Mouse (Mus musculus): Measurements from ENCODE around the gene Cpsf4l. TPM values are rescaled to one million over a fixed set of nuclear protein-coding genes. Genes with fewer than 3 reads are reported as not detected.

Cpsf4l gene
- 0.15 and 0.31 TPM in 2 replicates for polyA plus RNA-seq (2016; fragmentation: Nextera tagmentation; extraction: Ambion mirVana)

DNA sequence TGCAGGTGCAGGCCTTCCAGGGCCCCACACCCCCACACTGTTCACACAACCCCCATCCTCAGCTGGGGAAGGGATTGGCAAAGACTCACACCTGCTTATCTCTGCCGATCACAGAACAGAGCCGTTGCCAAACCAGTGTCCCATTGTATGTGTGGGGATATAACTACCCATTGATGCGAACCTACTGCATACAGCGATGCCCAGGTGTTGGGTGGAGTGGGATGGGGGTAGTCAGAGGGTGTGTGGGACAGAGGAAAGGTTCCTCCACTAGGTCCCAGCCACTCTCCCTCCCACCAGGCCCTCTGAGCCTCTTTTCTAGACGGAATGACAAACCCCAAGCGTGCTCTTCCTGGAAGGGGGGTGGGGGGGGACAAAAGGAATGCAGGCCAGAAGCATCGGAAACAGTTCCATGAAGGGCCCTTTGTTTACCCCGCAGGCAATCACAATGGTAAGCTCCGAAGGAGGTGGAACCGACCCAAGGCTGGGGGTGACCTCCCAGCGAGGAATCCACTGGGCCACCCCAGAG is at the start of gene Cpsf4l:
Cpsf4l (minus strand) TSS at position 287 of the 526 bp plus-strand sequence.
- Histone ChIP-seq H3K27ac (peak within 1 kb of the TSS; percentile 60), H3K9ac (peak within 1 kb of the TSS; percentile 3), H3K9me3 (replicated peaks) (no peaks in the 10 kb centered on the region), H3K27me3 (peaks cover 19% of the 10 kb centered on the region), H3K36me3 (peaks cover 7% of the 10 kb centered on the region; the same call in 1 of the 2 replicates), H3K4me2 (replicated peaks) (peak within 1 kb of the TSS; percentile 25), H3K4me1 (peaks cover 27% of the 10 kb centered on the region), H3K4me3 (no peak within 1 kb of the TSS)
- ATAC-seq (ENCODE audit: low FRiP score): peak; percentile 64
- 4% methylated on average over 11 of the region's 11 CpGs for WGBS

DNA sequence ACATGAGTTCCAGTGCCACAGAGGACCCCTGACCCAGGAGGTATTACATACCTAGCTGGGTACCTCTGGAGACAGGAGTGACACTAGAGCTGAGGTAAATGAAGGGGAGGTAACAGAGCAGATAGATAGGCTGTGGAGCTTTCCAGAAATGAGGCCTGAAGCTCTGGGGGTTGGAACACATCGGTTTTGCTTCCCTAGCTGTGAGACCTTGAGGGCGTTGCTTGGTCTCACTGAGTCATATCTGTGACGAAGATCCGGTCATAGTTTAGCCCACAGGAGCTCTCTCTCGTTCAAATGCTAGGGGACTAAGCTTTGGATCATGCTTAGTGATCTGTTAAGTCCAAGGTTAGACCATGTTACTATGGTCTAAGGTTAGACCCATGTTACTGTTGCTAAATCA is 49.0 kb upstream of the Cpsf4l start:
- Histone ChIP-seq H3K4me1 (peaks cover 17% of the 10 kb centered on the region), H3K4me3 (no peak overlapping the region), H3K9ac (no peak overlapping the region), H3K4me2 (replicated peaks) (no peak overlapping the region), H3K27me3 (no peaks in the 10 kb centered on the region), H3K27ac (no peak overlapping the region), H3K9me3 (replicated peaks) (no peaks in the 10 kb centered on the region), H3K36me3 (no peaks in the 10 kb centered on the region)
- 93% methylated on average over 5 of the region's 5 CpGs for WGBS
- ATAC-seq (ENCODE audit: low FRiP score): no peak

DNA sequence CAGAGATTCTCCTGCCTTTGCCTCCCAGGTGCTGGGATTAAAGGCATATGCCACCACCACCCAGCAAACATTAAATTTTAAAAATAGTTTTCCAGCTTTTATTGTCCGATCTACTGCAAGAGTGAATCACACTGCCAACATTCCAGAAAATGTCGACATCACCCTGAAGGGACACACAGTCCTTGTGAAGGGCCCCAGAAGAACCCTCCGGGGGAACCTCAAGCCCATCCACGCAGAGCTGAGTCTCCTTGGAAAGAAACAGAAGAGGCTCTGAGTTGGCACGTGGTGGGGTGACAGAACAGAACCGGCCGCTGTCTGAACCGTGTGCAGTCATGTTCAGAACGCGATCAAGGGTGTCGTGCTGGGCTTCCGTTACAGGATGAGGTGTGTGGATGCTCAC is 46.8 kb upstream of the Cpsf4l start:
- Histone ChIP-seq H3K27ac (no peak overlapping the region), H3K36me3 (no peaks in the 10 kb centered on the region), H3K27me3 (no peaks in the 10 kb centered on the region), H3K9ac (no peak overlapping the region), H3K4me1 (peaks cover 17% of the 10 kb centered on the region), H3K4me2 (replicated peaks) (no peak overlapping the region), H3K4me3 (no peak overlapping the region), H3K9me3 (replicated peaks) (no peaks in the 10 kb centered on the region)
- WGBS: 94% methylated on average over 12 of the region's 12 CpGs
- ATAC-seq (ENCODE audit: low FRiP score): no peak

DNA sequence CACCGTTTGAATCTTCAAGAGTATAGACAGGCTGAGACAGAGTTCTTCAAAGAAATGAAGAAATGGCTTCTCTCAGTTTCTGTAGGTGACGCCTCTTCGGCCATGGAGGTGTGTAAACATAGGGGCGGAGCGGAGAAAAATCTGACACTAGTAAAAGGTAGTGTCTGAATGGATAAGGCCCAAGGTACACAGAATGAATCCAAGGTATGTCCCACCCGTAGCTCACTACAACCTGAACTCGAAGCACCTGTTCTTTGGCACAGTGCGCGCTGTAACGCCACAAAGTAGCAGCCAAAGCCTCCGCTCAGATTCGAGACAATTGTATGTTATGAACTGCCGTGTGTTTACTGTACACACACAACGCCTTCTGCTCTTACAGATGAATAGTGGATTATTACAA is 46.1 kb upstream of the Cpsf4l start:
- no peak for ATAC-seq (ENCODE audit: low FRiP score)
- H3K9ac ChIP-seq: no peak overlapping the region
- no peak overlapping the region for H3K4me3 ChIP-seq
- H3K4me1 ChIP-seq: peaks cover 17% of the 10 kb centered on the region
- no peak overlapping the region for H3K4me2 ChIP-seq (replicated peaks)
- H3K36me3 ChIP-seq: no peaks in the 10 kb centered on the region
- H3K9me3 ChIP-seq (replicated peaks): no peaks in the 10 kb centered on the region
- no peaks in the 10 kb centered on the region for H3K27me3 ChIP-seq
- WGBS: 93% methylated on average over 14 of the region's 14 CpGs
- H3K27ac ChIP-seq: no peak overlapping the region

DNA sequence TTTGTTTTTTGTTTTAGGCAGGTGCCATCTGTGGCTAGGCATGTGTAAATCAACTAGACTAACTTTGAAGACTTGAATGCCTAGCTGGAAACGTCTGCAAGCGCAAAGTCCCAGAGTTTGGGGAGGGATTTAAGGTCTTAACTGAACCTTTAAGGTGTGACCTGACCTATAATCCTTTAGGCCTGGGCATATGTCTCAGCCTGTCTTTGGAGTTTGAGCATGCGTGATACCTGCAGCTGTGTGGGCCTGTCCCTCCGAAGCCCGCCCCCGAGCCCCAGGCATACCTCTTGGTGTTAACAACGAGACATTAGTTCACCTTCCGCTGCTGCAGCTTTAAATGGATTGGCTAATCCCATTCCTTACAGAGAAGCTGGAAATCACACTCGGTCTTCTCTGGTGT is 45.0 kb upstream of the Cpsf4l start:
- Histone ChIP-seq H3K27me3 (no peaks in the 10 kb centered on the region), H3K9me3 (replicated peaks) (no peaks in the 10 kb centered on the region), H3K4me2 (replicated peaks) (no peak overlapping the region), H3K4me3 (no peak overlapping the region), H3K4me1 (peaks cover 24% of the 10 kb centered on the region), H3K27ac (no peak overlapping the region), H3K36me3 (no peaks in the 10 kb centered on the region), H3K9ac (no peak overlapping the region)
- ATAC-seq (ENCODE audit: low FRiP score): no peak
- WGBS: 50% methylated on average over 9 of the region's 9 CpGs

DNA sequence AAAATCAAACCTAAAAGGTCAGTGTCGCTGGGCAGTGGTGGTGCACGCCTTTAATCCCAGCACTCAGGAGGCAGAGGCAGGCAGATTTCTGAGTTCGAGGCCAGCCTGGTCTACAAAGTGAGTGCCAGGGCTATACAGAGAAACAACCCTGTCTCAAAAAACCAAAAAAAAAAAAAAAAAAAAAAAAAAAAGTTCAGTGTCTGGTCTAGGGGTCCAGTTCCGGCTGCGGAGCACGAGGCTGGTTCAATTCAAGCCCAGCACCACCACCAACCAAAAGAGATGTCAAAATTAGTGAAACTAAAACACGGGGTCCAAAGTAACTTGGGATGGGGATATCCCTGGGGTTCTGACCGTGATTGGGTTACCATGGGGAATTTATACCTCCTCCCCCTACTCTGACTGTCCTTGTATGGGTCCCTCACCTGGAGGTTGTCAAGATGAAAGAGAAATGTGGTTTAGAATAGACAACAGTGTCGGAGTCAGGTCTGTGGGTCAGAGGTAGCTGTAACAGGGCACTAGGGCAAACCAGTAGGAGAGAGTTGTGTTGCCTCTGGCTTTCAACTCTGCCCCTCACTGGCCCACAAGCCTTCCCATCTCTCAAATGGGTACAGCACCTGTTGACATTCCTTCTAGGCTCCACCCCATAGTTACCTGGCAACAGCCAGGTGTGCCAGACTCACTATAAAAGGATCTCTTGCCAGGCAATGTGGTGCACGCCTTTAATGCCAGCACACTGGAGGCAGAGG is 43.0 kb upstream of the Cpsf4l start:
- H3K27me3 ChIP-seq: no peaks in the 10 kb centered on the region
- no peaks in the 10 kb centered on the region for H3K9me3 ChIP-seq (replicated peaks)
- peaks cover 7% of the 10 kb centered on the region; the same call in 1 of the 2 replicates for H3K36me3 ChIP-seq
- H3K4me3 ChIP-seq: no peak overlapping the region
- no peak for ATAC-seq (ENCODE audit: low FRiP score)
- peak overlapping the region; percentile 95; the same call in 1 of the 2 replicates for H3K27ac ChIP-seq
- H3K9ac ChIP-seq: no peak overlapping the region
- 92% methylated on average over 10 of the region's 10 CpGs for WGBS
- H3K4me2 ChIP-seq (replicated peaks): no peak overlapping the region
- peaks cover 44% of the 10 kb centered on the region for H3K4me1 ChIP-seq

DNA sequence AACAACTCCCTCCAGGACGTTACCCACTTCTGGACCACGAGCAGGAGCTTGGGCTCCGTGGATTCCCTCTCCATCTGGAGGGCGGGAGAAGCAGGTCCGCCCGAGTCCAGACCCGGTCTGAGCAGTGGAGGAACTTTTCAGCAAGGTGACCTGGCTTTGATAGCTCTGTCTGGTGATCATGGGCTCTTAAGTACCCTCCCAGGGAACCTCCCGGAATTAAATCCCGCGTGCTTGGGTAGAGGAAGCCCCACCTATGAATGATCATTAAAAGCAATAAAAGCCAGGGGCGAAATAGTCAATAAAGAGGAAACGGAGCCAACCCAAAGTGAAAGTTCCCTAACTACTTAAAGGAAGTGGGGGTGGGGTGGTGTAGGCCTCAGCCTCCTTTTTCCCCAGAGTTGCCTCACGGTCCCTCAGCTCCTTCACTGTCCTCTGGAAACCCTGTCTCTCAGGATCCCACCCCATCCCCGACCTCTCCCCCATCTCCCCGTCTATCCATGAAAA is 42.4 kb upstream of the Cpsf4l start:
- Histone ChIP-seq H3K4me2 (replicated peaks) (peak overlapping the region; percentile 78), H3K36me3 (peaks cover 7% of the 10 kb centered on the region; the same call in 1 of the 2 replicates), H3K4me1 (peaks cover 50% of the 10 kb centered on the region), H3K27ac (peak overlapping the region; percentile 95), H3K9ac (peak overlapping the region; percentile 92; the same call in 1 of the 2 replicates), H3K9me3 (replicated peaks) (no peaks in the 10 kb centered on the region), H3K27me3 (no peaks in the 10 kb centered on the region), H3K4me3 (peak overlapping the region; percentile 65)
- WGBS: 30% methylated on average over 15 of the region's 15 CpGs
- ATAC-seq (ENCODE audit: low FRiP score): peak; percentile 5; the same call in 1 of the 2 replicates

DNA sequence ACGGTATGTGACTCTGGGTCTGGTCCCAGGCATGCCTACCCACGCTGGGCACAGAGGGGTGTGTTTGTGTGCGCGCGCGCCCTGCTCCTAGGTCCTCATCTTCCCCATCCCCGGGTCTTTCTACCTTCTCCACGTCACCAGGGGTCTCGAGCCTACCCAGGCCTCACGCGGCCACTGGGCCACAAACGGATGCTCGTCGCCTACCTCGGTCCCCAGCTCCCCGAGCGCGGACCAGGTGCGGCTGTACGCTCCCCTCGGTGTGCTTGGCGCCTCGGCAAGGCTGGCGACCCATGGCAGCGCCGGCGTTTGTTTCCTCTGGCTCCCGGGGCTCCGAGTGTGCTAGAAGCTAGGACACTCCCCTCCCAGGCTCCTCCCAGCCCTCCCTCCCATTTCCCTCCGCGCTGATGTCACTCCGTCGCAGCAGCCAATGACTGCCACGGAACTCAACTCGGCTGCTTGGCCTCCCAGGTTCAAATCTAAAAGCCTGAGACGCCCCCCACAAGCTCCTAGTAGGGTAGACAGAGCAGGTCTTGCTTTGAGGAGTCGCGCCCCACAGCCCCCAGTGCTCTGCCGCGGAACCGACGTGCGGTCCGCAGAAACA is 41.8 kb upstream of the Cpsf4l start, which contains the start of gene Cdc42ep4:
Cdc42ep4 (minus strand) TSS at position 398 of the 601 bp plus-strand sequence.
- peak; percentile 83 for ATAC-seq (ENCODE audit: low FRiP score)
- WGBS: under 1% methylated on average over 44 of the region's 44 CpGs
- H3K4me1 ChIP-seq: peaks cover 54% of the 10 kb centered on the region

DNA sequence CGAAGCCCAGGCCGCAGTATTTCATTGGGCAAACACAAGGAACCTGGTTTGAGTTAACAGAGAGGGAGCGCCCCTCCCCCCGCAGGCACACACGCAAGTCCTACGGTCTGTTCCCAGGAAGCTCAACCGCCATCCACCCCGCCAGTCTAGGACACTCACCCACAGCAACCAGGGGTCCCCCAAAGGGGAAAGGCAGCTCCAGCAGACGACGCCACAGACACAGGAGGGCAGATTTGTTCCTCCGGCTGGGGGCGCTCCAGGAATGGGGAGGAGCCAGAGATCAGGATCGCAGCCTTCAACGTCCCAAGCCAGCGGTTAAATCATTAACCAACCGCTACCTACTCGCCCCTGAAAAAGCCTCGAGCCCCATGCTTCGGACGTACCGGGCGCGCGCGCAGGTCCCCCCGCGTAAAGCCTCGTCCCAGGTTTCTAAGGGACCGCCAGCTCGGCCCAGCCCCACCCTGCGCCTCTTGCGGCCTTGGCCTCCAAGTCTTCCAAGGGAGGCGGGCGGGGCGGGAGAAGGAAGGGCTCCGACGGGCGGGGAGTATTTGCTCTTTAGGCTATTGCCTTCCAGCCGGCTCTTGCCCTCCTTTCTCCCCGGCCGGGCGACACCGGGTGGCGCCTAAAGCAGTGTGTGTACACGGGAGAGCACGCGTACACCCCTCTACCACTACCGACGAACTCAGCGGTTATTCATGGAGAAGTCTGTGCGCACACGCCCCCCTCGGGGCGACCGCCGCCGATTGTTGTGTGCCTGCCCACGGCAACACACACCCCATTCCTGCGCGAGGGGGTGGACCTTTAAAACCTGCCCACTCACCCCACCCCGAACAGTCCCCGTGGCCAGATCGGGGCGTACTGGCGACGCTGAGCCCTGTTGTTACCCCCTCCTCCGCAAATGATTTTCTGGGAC is 41.0 kb upstream of the Cpsf4l start:
- Histone ChIP-seq H3K27ac (peak overlapping the region; percentile 95), H3K36me3 (peaks cover 12% of the 10 kb centered on the region), H3K4me1 (peaks cover 58% of the 10 kb centered on the region), H3K9me3 (replicated peaks) (no peaks in the 10 kb centered on the region), H3K4me3 (peak overlapping the region; percentile 65), H3K4me2 (replicated peaks) (peak overlapping the region; percentile 78), H3K27me3 (no peaks in the 10 kb centered on the region), H3K9ac (peak overlapping the region; percentile 92)
- peak; percentile 35 for ATAC-seq (ENCODE audit: low FRiP score)
- WGBS: under 1% methylated on average over 67 of the region's 67 CpGs

More for the DNA sequence above, 41.8 kb upstream of the Cpsf4l start, which contains the start of gene Cdc42ep4:
- Histone ChIP-seq H3K4me2 (replicated peaks) (peak within 1 kb of the TSS; percentile 78), H3K9ac (peak within 1 kb of the TSS; percentile 92), H3K27ac (peak within 1 kb of the TSS; percentile 95), H3K4me3 (peak within 1 kb of the TSS; percentile 65), H3K36me3 (peaks cover 7% of the 10 kb centered on the region; the same call in 1 of the 2 replicates), H3K9me3 (replicated peaks) (no peaks in the 10 kb centered on the region), H3K27me3 (no peaks in the 10 kb centered on the region)

DNA sequence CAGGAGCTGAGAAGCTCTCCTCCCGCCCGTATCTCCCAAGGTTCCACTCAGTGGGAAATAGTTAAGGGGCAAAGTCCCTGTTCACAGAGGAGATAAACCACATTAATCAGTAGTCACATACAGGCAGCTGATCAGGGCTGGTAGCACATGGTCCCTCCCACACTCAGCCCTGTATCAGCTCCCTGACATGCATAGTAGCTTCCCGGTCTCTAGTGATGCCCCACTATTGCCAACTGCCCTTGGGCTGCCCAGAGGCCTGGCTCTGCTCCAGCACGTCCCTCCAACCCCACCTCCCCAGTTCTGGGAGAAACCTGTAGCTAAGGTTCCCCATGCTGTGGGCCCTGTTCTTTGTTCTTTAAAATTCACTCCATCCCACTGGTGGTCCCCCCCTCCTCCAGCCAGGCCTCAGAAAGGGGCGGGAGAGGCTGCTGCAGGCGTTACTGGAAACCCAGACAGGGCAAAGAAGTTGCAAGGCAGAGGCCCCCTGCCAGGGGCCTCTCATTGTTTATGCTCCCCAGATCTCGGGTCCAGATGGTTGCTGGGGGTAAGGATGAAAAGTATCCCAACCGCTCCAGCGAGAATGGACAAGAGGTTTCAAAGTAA is 40.0 kb upstream of the Cpsf4l start:
- H3K27ac ChIP-seq: peak overlapping the region; percentile 95
- no peaks in the 10 kb centered on the region for H3K27me3 ChIP-seq
- peaks cover 66% of the 10 kb centered on the region for H3K4me1 ChIP-seq
- H3K36me3 ChIP-seq: peaks cover 12% of the 10 kb centered on the region
- H3K4me2 ChIP-seq (replicated peaks): peak overlapping the region; percentile 78
- 0% methylated on average over 9 of the region's 9 CpGs for WGBS
- no peaks in the 10 kb centered on the region for H3K9me3 ChIP-seq (replicated peaks)
- peak overlapping the region; percentile 92 for H3K9ac ChIP-seq
- ATAC-seq (ENCODE audit: low FRiP score): peak; percentile 55
- peak overlapping the region; percentile 65 for H3K4me3 ChIP-seq

DNA sequence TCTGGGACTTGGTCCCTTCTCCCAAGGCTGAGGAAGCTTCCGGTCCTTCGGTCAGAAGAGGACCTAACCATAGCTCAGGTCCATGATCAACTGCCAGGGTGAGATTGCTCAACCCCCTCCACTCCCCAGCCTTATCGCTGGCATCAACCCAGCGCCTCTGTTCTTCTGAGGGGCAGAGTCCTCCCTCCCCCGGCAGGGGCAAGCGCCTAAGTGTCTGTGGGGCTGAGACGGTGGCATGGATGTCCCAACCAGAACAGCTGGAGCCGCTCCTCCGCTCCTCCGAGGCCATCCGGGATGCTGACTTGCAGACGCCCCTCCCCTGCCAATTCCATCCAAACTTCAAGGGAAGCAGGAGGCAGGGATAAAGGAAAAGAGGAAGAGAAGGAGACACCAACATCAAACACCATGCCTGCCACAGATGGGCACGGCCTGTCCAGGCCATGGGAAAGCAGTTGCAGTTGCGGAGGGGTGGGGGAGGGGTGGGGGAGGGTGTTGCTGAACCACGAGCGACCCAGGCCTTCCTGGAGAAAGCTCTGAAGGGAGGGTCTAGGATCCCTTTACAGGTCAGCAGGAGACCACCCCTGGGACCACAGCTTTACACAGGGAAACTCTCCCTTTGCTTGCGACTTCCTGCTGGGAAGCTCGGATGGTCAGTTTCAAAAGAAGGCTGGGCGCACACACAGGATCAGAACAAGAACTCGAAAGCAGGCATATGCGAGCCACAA is 39.1 kb upstream of the Cpsf4l start:
- peaks cover 59% of the 10 kb centered on the region for H3K4me1 ChIP-seq
- peak overlapping the region; percentile 92 for H3K9ac ChIP-seq
- peak overlapping the region; percentile 78 for H3K4me2 ChIP-seq (replicated peaks)
- peak overlapping the region; percentile 95 for H3K27ac ChIP-seq
- H3K9me3 ChIP-seq (replicated peaks): no peaks in the 10 kb centered on the region
- H3K36me3 ChIP-seq: peaks cover 19% of the 10 kb centered on the region
- WGBS: 9% methylated on average over 21 of the region's 21 CpGs
- ATAC-seq (ENCODE audit: low FRiP score): no peak
- peak overlapping the region; percentile 65 for H3K4me3 ChIP-seq
- H3K27me3 ChIP-seq: no peaks in the 10 kb centered on the region
